Mouse (Mus musculus) thymus, adult 18-20 months (tissue): ENCODE results near the gene Gcnt4.
"Not testable (repeated sequence)": the region's sequence is repeated elsewhere in the genome, so short reads cannot be mapped to it uniquely, and the experiment has no call there.

Experiments used
- DNase-seq, 2 experiments: peaks; one replicate each; pipeline ENCODE4 v3.0.0; 2022; ENCODE audit warnings: mixed read lengths in 2 of 2

The Gcnt4 gene

GRCm38 (mm10) chr13:96923999-96924961, at the start of gene Gcnt4:
Gcnt4 (plus strand) TSS chr13:96924689.
- DNase-seq: peak; percentile 6 to 11

DNA sequence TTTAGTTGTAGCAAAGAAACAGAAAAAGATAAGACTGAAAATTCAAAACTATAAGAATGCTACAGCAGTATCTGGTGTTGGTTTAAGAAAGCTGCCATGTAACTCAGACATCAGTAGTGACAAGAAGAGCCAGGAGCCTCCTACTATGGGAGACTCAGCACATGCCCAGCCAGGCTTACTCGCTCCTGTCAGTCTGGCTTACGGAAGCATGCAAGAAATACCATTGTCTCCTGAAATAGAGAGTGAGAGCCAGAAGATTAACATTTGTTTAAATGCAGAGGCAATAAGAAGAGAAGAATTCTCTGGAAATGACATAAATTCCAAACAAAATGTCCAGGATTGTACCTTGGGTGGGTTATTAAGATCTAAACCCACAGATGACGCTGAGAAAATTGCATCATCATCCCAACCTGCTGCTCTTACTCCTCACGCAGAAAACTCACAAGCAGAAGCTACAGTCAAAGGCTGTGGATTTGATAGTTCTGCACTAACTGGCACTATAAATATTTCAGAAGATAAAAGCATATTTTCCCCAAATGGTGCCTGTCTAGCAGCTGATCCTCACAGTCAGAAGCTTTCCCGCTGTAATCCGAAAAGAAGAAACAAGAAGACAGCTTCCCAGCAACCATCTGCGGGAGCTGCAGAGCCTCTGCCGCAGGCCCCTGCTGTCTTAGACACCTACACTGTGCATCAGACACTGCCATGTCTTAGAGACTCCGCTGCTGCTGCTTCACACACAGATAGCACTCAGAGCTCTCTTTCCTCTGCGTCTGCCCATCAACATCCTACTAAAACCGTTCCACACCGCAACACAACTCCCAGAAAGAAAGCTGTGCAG, 46.0 kb upstream of the Gcnt4 start:
- no peak for DNase-seq

- DNase-seq: no peak
Observed at GRCm38 (mm10) chr13:96884534-96884933, 40.0 kb upstream of the Gcnt4 start.

GRCm38 (mm10) chr13:96889985-96890384, 34.5 kb upstream of the Gcnt4 start:
- DNase-seq: no peak

- no peak for DNase-seq
Observed at GRCm38 (mm10) chr13:96895144-96895543, 29.3 kb upstream of the Gcnt4 start.

- DNase-seq: no peak
Observed at GRCm38 (mm10) chr13:96906717-96907116, 17.8 kb upstream of the Gcnt4 start.

DNA sequence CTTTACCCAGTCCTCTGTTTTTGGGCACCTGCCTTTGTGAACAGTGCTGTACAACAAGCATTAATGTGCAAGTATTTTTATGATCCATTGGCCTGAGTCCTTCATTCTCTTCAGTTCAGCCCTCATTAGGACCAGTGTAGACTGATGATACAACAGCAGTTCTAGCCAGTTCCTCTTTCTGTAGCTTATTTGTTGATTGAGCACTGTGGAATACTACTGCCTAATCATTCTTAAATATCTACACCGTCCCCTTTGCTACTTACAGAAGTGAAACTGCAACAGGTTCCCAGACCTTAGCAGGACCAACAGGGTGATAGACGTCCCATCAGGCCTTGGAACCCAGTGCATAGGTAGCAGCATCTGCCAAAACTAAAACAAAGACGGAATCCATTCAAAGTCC, 13.3 kb upstream of the Gcnt4 start:
- no peak for DNase-seq

- not testable (repeated sequence) for DNase-seq
Observed at GRCm38 (mm10) chr13:96923134-96923533, 1.4 kb upstream of the Gcnt4 start.

GRCm38 (mm10) chr13:96924985-96925745, 676 bp downstream of the Gcnt4 start:
- peak in 1 of 2 experiments; percentile 9 for DNase-seq

DNA sequence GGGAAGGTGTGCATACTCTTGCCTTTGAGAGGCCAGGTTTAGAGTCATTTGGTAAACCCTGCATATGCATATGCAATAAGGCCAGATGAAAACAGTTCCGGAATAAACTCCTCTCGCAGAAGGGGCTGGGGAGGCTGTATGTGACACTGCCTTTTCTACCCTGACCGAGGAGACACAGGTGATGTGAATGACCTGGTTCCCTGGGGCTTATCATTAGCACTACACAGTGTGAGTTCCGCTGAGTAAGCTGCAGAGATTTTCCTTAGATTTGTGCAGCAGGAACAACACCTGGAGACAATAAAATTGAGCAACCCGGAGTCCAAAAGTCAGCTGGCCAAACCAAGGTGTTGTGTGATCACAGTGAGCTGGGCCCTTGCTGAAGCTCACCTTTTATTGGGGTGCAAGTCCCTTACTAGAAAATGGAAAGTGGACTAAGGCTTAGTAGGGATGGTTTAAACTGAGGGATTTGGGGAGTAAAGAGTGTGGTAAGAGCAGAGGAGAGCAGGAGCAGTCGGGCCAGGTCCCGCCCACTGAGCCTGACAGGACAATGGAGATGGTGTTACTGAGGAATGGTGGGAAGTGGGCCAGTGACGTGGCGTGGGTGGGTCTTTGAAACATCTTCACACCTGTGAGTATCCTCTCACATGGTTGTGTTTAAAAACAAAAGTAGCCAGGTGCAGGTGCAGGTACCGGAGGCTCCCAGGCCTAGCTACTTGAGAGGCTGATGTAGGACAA, 1.7 kb downstream of the Gcnt4 start:
- no peak for DNase-seq

DNA sequence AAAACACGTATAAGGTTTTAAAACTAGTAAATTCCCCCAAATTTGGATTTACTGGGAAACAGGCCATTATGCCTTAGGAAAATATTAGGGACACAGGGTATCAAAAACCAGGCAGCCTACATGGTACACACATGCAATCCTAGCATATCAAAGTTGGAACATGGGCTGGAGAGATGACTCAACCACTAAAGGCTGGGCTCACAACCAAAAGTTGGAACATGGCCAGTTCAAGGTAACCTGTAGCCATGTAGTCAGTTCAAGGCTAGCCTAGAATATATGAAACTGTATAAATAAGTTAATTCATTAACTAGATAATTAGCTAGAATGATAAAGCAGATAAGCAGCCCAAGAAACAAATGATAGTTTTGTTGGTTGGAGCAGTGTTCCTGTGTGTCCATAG, 3.3 kb downstream of the Gcnt4 start:
- DNase-seq: no peak

DNA sequence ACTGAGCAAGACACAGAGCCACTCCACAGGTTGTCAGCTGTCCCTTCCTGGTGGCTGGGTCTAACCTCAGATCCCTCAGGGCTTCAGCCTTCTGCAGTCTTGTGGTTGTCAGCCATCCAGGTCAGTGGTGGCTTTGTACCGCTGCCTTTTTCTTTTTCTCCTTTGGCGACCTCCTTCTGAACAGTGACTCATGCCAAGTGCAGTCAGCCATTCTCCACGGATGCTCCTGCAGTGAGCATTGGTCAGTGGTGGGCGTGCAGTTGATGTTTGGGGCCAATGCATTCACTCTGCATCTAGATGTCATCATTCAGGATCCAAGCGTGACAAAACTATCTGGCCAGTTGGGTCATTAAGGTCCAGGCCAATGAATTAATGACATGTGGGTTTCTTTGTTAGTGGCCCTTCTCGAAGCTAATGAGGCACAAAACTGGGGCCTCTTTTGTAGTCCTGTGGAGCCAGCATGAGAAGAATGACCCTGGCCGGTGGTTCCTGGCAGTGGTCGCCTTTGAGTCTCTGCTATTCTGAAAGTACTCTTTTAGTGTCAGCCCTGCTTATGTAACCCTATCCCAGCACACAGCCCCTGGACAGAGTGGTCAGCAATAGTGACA, 4.0 kb downstream of the Gcnt4 start:
- no peak for DNase-seq

- DNase-seq: no peak
Observed at GRCm38 (mm10) chr13:96932745-96933144, 8.3 kb downstream of the Gcnt4 start.

DNA sequence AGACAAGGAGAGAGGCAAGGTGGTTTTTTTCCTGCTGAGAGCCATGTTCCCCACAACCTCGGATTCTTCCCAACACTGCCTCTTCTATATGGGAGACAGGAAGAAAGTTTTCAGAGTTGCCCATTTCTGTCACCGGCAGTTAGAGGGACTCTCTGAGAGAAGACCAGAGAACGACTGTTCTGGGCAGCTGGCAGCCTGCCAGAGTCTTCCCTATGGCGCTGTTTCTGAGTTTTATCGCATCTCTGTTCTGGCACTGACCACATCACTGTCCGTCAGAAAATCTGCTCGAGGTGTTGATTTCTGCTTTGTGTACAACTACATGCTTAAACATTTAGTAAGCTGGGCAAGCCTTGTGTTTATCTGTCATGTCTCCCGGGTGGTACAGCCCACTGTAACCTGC, 8.9 kb downstream of the Gcnt4 start:
- DNase-seq: no peak

DNA sequence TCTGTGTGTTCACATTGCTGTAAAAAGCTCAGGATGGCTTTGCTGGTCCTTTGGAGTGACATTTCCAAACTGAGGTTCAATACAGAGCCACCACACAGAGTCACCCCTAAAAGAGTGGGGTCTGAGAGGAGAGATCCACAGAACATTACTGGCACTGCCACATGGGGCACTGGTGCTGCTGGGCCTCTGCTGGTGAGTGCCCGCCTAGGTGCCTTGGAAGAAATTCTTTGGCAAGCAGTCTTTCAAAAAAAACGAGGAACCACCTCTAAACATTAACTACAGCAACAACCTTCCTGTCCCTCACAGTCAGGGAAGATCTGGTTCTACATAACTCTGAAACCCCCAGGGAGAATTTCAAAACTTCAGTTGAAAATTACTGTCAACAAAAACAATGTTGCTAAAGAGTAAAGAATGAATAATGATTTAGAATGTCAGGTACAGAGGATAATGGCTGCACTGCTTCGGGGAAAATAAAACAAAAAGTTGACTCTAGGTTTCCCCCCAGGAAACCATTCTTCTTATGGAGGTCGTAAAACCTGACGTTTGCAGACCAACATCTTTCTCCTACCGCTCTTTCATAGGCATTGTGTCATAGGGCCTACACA, 11.8 kb downstream of the Gcnt4 start:
- no peak for DNase-seq

GRCm38 (mm10) chr13:96937059-96937558, 12.6 kb downstream of the Gcnt4 start:
- no peak for DNase-seq

GRCm38 (mm10) chr13:96939680-96940079, 15.2 kb downstream of the Gcnt4 start:
- no peak for DNase-seq

DNA sequence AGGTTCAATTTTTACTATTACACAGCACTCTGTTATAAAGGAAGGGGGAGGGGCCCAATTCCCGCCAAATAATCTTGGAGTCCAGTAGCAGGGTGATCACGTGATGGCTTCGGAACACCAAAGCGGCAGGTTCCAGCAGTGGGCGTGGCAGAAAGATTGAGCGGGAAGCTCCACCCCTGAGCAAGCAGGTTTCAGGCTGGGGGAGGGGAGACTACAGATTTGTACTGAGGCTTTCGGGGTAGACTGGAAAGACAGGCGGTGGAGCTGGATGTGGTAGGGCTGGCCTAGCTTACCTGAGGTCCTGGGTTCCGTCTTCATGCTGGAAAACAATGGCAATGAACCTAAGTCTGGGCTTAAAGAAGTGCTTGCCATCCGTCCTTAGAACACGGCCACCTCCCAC, 17.0 kb downstream of the Gcnt4 start:
- not testable (repeated sequence) for DNase-seq

DNA sequence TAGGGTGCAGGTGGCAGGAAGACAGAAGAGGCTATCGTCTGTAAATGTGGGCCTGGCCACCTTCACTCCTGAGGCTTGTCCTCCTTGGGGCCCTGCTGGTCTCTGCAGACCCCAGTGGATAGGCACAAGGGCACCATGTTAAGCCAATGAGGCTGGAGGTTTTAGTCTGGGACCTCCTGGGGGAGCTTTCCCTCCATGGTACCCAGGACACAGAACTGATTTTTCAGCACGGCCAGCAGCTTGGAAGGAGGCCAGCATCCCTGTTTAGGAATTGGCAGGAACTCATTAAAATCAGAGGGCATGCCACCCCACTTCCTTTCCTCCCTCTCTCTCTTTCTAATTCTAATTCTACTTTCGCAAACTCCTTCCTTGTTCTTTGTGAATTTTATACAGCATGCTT, 19.1 kb downstream of the Gcnt4 start:
- DNase-seq: no peak

GRCm38 (mm10) chr13:96945748-96946147, 21.3 kb downstream of the Gcnt4 start:
- DNase-seq: no peak

GRCm38 (mm10) chr13:96947722-96948121, 23.2 kb downstream of the Gcnt4 start:
- DNase-seq: no peak
